Mouse (Mus musculus) thymus, adult 2 months (tissue): ENCODE measurements around the gene Flt3.

Experiments used
- CTCF ChIP-seq: fragments of 200-500 bp; IDR thresholded peaks from 2 replicates; pipeline ENCODE4 v1.5.1; 2012; ENCODE audit warnings: mild to moderate bottlenecking, control low read depth, low read length, moderate library complexity, borderline replicate concordance; ENCODE audit not compliant: control insufficient read depth, poor library complexity, insufficient read depth; ENCODE audit errors: extremely low read depth
- POLR2A ChIP-seq: fragments of 200-500 bp; IDR thresholded peaks from 2 replicates; pipeline ENCODE4 v1.6.1; 2012; ENCODE audit warnings: mild to moderate bottlenecking, low read length, control low read depth, moderate library complexity; ENCODE audit not compliant: control insufficient read depth, poor library complexity, insufficient read depth; ENCODE audit errors: extremely low read depth

GRCm38 (mm10) chr5:147448933-147449332 is 48.6 kb upstream of the Flt3 start:
- TF ChIP-seq POLR2A (no peak), CTCF (no peak)
